ENCODE assay signal across 22 mouse cellular contexts in genomic region chr16:79350127-79350526, GRCm38 (mm10).
DNase-seq lines count a peak whose midpoint lies in the region; ATAC-seq and TF ChIP-seq lines count a peak whose summit lies in the region.
"Had no signal": no experiment of that assay in that cellular context is flagged by ENCODE, and none has a peak within 500 bp of the region (broad histone marks: within the 10 kb centered on the region; RNA-seq: fewer than 3 reads in every experiment).

No protein-coding gene starts in this region.

- no peak for TF ChIP-seq POLR2A in limb, embryonic 14.5 days (IDR thresholded peaks at IDR 0.05; ENCODE audit: borderline replicate concordance, extremely low read depth, insufficient read depth, insufficient read length)

- no peak for ATAC-seq in embryonic facial prominence, embryonic 11.5 days (replicated peaks; ENCODE audit: insufficient number of reproducible peaks, low FRiP score, low TSS enrichment, low read depth)
- ATAC-seq in limb, embryonic 14.5 days (ENCODE audit: low FRiP score, low read depth), result no peak
- ATAC-seq in midbrain, postnatal 0 days (ENCODE audit: low FRiP score), result no peak
- ATAC-seq: forebrain, embryonic 14.5 days; Patski had no signal

- H3K4me1 ChIP-seq in embryonic facial prominence, embryonic 11.5 days (ENCODE audit: control insufficient read depth, insufficient read depth, low read length), result no peaks in the 10 kb centered on the region
- no peaks in the 10 kb centered on the region for H3K4me1 ChIP-seq in embryonic facial prominence, embryonic 10.5 days
- no peaks in the 10 kb centered on the region for H3K4me1 ChIP-seq in limb, embryonic 14.5 days (ENCODE audit: control insufficient read depth, insufficient read depth, low read length)
- no peaks in the 10 kb centered on the region for H3K4me1 ChIP-seq in limb, embryonic 10.5 days
- H3K4me1 ChIP-seq in midbrain, postnatal 0 days (ENCODE audit: insufficient read depth, low read length), result no peaks in the 10 kb centered on the region
- H3K4me1 ChIP-seq in midbrain, embryonic 10.5 days, result no peaks in the 10 kb centered on the region
- H3K4me1 ChIP-seq: embryonic facial prominence, embryonic 15.5 days; forebrain, embryonic 10.5 days; heart, embryonic 13.5 days; hindbrain, embryonic 12.5 days had no signal

- no peak overlapping the region for H3K4me3 ChIP-seq in embryonic facial prominence, embryonic 11.5 days (ENCODE audit: low read depth, low read length)
- H3K4me3 ChIP-seq in embryonic facial prominence, embryonic 10.5 days, result no peak overlapping the region
- H3K4me3 ChIP-seq in limb, embryonic 14.5 days (replicated peaks; ENCODE audit: low read length), result no peak overlapping the region
- no peak overlapping the region for H3K4me3 ChIP-seq in limb, embryonic 10.5 days
- H3K4me3 ChIP-seq in midbrain, postnatal 0 days (ENCODE audit: low read depth, low read length), result no peak overlapping the region
- H3K4me3 ChIP-seq in midbrain, embryonic 10.5 days, result no peak overlapping the region
- H3K4me3 ChIP-seq: embryonic facial prominence, embryonic 15.5 days; erythroblast, embryonic 14.5 days; forebrain, embryonic 10.5 days; gastrocnemius, adult 2 months; heart, embryonic 13.5 days; hindbrain, embryonic 12.5 days had no signal

- no peak for TF ChIP-seq CTCF in midbrain, postnatal 0 days (IDR thresholded peaks at IDR 0.05)

- no peak overlapping the region for H3K27ac ChIP-seq in embryonic facial prominence, embryonic 11.5 days (replicated peaks; ENCODE audit: low read depth, low read length)
- no peak overlapping the region for H3K27ac ChIP-seq in embryonic facial prominence, embryonic 10.5 days (replicated peaks)
- H3K27ac ChIP-seq in limb, embryonic 14.5 days (replicated peaks; ENCODE audit: low read depth, low read length), result no peak overlapping the region
- H3K27ac ChIP-seq in limb, embryonic 10.5 days, result no peak overlapping the region
- H3K27ac ChIP-seq in midbrain, postnatal 0 days (ENCODE audit: low read depth, low read length), result no peak overlapping the region
- no peak overlapping the region for H3K27ac ChIP-seq in midbrain, embryonic 10.5 days (replicated peaks)
- H3K27ac ChIP-seq: embryonic facial prominence, embryonic 15.5 days; forebrain, embryonic 10.5 days; gastrocnemius, adult 2 months; heart, embryonic 13.5 days; hindbrain, embryonic 12.5 days had no signal

- no peak overlapping the region for H3K4me2 ChIP-seq in embryonic facial prominence, embryonic 11.5 days (ENCODE audit: low read depth, low read length)
- H3K4me2 ChIP-seq in limb, embryonic 14.5 days (replicated peaks; ENCODE audit: low read depth, low read length, severe bottlenecking), result no peak overlapping the region
- no peak overlapping the region for H3K4me2 ChIP-seq in midbrain, postnatal 0 days (ENCODE audit: low read depth, low read length, poor library complexity, severe bottlenecking)
- H3K4me2 ChIP-seq: embryonic facial prominence, embryonic 15.5 days; heart, embryonic 13.5 days; hindbrain, embryonic 12.5 days had no signal

- H3K36me3 ChIP-seq in embryonic facial prominence, embryonic 11.5 days (replicated peaks; ENCODE audit: control insufficient read depth, insufficient read depth, low read depth, low read length), result no peaks in the 10 kb centered on the region
- no peaks in the 10 kb centered on the region for H3K36me3 ChIP-seq in embryonic facial prominence, embryonic 10.5 days (replicated peaks)
- no peaks in the 10 kb centered on the region for H3K36me3 ChIP-seq in limb, embryonic 14.5 days (ENCODE audit: control insufficient read depth, insufficient read depth, low read length)
- H3K36me3 ChIP-seq in limb, embryonic 10.5 days, result no peaks in the 10 kb centered on the region
- H3K36me3 ChIP-seq in midbrain, postnatal 0 days (ENCODE audit: insufficient read depth, low read length), result no peaks in the 10 kb centered on the region
- H3K36me3 ChIP-seq in midbrain, embryonic 10.5 days, result no peaks in the 10 kb centered on the region
- H3K36me3 ChIP-seq: embryonic facial prominence, embryonic 15.5 days; forebrain, embryonic 10.5 days; heart, embryonic 13.5 days; hindbrain, embryonic 12.5 days had no signal

- no peak overlapping the region for H3K9ac ChIP-seq in embryonic facial prominence, embryonic 11.5 days (replicated peaks; ENCODE audit: low read length)
- no peak overlapping the region for H3K9ac ChIP-seq in limb, embryonic 14.5 days (ENCODE audit: low read depth, low read length, severe bottlenecking)
- H3K9ac ChIP-seq in midbrain, postnatal 0 days (replicated peaks; ENCODE audit: low read length, poor library complexity, severe bottlenecking), result no peak overlapping the region
- H3K9ac ChIP-seq: embryonic facial prominence, embryonic 15.5 days; heart, embryonic 13.5 days; hindbrain, embryonic 12.5 days had no signal

- DNase-seq in embryonic facial prominence, embryonic 11.5 days (ENCODE audit: low spot score), result peak; percentile 33
- no peak for DNase-seq in embryonic facial prominence, embryonic 10.5 days (ENCODE audit: low spot score)
- peak; percentile 4 for DNase-seq in limb, embryonic 14.5 days (ENCODE audit: low spot score)
- DNase-seq in limb, embryonic 10.5 days (ENCODE audit: low spot score), result no peak
- DNase-seq in midbrain, postnatal 0 days (ENCODE audit: low spot score), result peak; percentile 5
- DNase-seq in midbrain, embryonic 10.5 days (ENCODE audit: low spot score), result no peak
- DNase-seq: adrenal gland, adult 2 months; adrenal gland, postnatal 25 days; cerebellum, adult 18-20 months; cerebellum, adult 9-11 months; cerebellum, postnatal 36 days; gastrocnemius, adult 2 months; gastrocnemius, postnatal 25 days; heart, postnatal 36 days had no signal

- H3K9me3 ChIP-seq in embryonic facial prominence, embryonic 11.5 days (replicated peaks; ENCODE audit: control insufficient read depth, low read length), result no peaks in the 10 kb centered on the region
- H3K9me3 ChIP-seq in embryonic facial prominence, embryonic 10.5 days, result no peaks in the 10 kb centered on the region
- no peaks in the 10 kb centered on the region; the same call in 1 of the 2 replicates for H3K9me3 ChIP-seq in limb, embryonic 14.5 days (ENCODE audit: control insufficient read depth, low read length)
- H3K9me3 ChIP-seq in limb, embryonic 10.5 days (replicated peaks), result 0 out of 2 replicates have a peak, but pooled peaks cover 3% of the 10 kb centered on the region
- no peaks in the 10 kb centered on the region for H3K9me3 ChIP-seq in midbrain, postnatal 0 days (ENCODE audit: low read length)
- H3K9me3 ChIP-seq in midbrain, embryonic 10.5 days (replicated peaks), result no peaks in the 10 kb centered on the region
- H3K9me3 ChIP-seq: embryonic facial prominence, embryonic 15.5 days; heart, embryonic 13.5 days; hindbrain, embryonic 12.5 days had no signal

- no peaks in the 10 kb centered on the region for H3K27me3 ChIP-seq in embryonic facial prominence, embryonic 11.5 days (ENCODE audit: control insufficient read depth, insufficient read depth, low read length)
- H3K27me3 ChIP-seq in embryonic facial prominence, embryonic 10.5 days (replicated peaks; ENCODE audit: low read depth, poor library complexity, severe bottlenecking), result no peaks in the 10 kb centered on the region
- no peaks in the 10 kb centered on the region for H3K27me3 ChIP-seq in limb, embryonic 14.5 days (ENCODE audit: control insufficient read depth, insufficient read depth, low read length)
- no peaks in the 10 kb centered on the region for H3K27me3 ChIP-seq in limb, embryonic 10.5 days (ENCODE audit: low read depth, poor library complexity, severe bottlenecking)
- H3K27me3 ChIP-seq in midbrain, postnatal 0 days (ENCODE audit: insufficient read depth, low read length), result no peaks in the 10 kb centered on the region
- H3K27me3 ChIP-seq in midbrain, embryonic 10.5 days (ENCODE audit: low read depth, poor library complexity, severe bottlenecking), result no peaks in the 10 kb centered on the region
- H3K27me3 ChIP-seq: CH12.LX; embryonic facial prominence, embryonic 15.5 days; heart, embryonic 13.5 days; hindbrain, embryonic 12.5 days; Patski had no signal

Comparison
In these comparisons a context has a peak if more than half of its experiments do, and no peak if none do; other contexts are left out.
1. DNase-seq: peak in embryonic facial prominence, embryonic 11.5 days (single experiment), limb, embryonic 14.5 days (single experiment) and midbrain, postnatal 0 days (single experiment); none in embryonic facial prominence, embryonic 10.5 days (single experiment), limb, embryonic 10.5 days (single experiment) and midbrain, embryonic 10.5 days (single experiment).